ENCODE assay signal across 14 mouse cellular contexts in genomic region chr14:38701413-38701812, GRCm38 (mm10).
"Had no signal": no experiment of that assay in that cellular context is flagged by ENCODE, and none has a peak within 500 bp of the region (broad histone marks: within the 10 kb centered on the region; RNA-seq: fewer than 3 reads in every experiment).

No protein-coding gene starts in this region.

- H3K36me3 ChIP-seq: kidney, embryonic 15.5 days; limb, embryonic 15.5 days; liver, embryonic 12.5 days; stomach, embryonic 15.5 days had no signal

- H3K4me2 ChIP-seq: kidney, embryonic 15.5 days; limb, embryonic 15.5 days; liver, embryonic 12.5 days; midbrain, embryonic 11.5 days; stomach, embryonic 15.5 days had no signal

- H3K4me3 ChIP-seq: kidney, embryonic 15.5 days; limb, embryonic 15.5 days; liver, embryonic 12.5 days; megakaryocyte, embryonic 14.5 days; stomach, embryonic 15.5 days had no signal

- H3K27me3 ChIP-seq: kidney, embryonic 15.5 days; limb, embryonic 15.5 days; liver, embryonic 12.5 days; megakaryocyte, embryonic 14.5 days; stomach, embryonic 15.5 days had no signal

- ATAC-seq: intestine, embryonic 16.5 days; liver, embryonic 12.5 days; midbrain, embryonic 16.5 days had no signal

- H3K9me3 ChIP-seq: kidney, embryonic 15.5 days; limb, embryonic 15.5 days; liver, embryonic 12.5 days; megakaryocyte, embryonic 14.5 days; stomach, embryonic 15.5 days had no signal

- H3K9ac ChIP-seq: kidney, embryonic 15.5 days; limb, embryonic 15.5 days; liver, embryonic 12.5 days; stomach, embryonic 15.5 days had no signal

- H3K4me1 ChIP-seq: kidney, embryonic 15.5 days; limb, embryonic 15.5 days; liver, embryonic 12.5 days; megakaryocyte, embryonic 14.5 days; stomach, embryonic 15.5 days had no signal

- DNase-seq: kidney, adult 2 months; kidney, postnatal 25 days; lung, postnatal 4 days; right cerebral cortex, postnatal 14 days; thymus, adult 2 months; thymus, postnatal 25 days had no signal

- H3K27ac ChIP-seq: kidney, embryonic 15.5 days; limb, embryonic 15.5 days; liver, embryonic 12.5 days; stomach, embryonic 15.5 days had no signal
